Mouse (Mus musculus): ENCODE measurements around the gene Gm49391. TPM values are rescaled to one million over a fixed set of nuclear protein-coding genes. Genes with fewer than 3 reads are reported as not detected.
"Not testable (repeated sequence)": the region's sequence is repeated elsewhere in the genome, so short reads cannot be mapped to it uniquely, and the experiment has no call there.

Gm49391 gene
- polyA plus RNA-seq, 1 experiment, result 0.76 TPM

GRCm38 (mm10) chr13:60897328-60897727 is 39.0 kb downstream of the Gm49391 start, which contains the start of gene Ctla2b:
Ctla2b (minus strand) TSS chr13:60897447.
- Histone ChIP-seq H3K4me2 (ENCODE audit: low read depth) (no peak within 1 kb of the TSS), H3K79me2 (ENCODE audit: control insufficient read depth, insufficient read depth) (no peaks in the 10 kb centered on the region), H3K36me3 (ENCODE audit: control insufficient read depth, insufficient read depth) (no peaks in the 10 kb centered on the region), H3K4me3 (no peak within 1 kb of the TSS), H3ac (ENCODE audit: control insufficient read depth, insufficient read length) (no peak within 1 kb of the TSS), H3K27me3 (ENCODE audit: control insufficient read depth, insufficient read depth, insufficient read length) (no peaks in the 10 kb centered on the region)
- TF ChIP-seq POLR2AphosphoS2 (IDR thresholded peaks at IDR 0.05; ENCODE audit: insufficient read length, low read depth) (no peak), MYOD1 (IDR thresholded peaks at IDR 0.05; ENCODE audit: control insufficient read depth in 1 of 3, insufficient read length in 2 of 3, low read depth in 2 of 3) (no peak), POLR2A (IDR thresholded peaks at IDR 0.05; ENCODE audit: insufficient read length, low read depth) (no peak), USF1 (IDR thresholded peaks at IDR 0.05; ENCODE audit: low read depth) (no peak), SRF (IDR thresholded peaks at IDR 0.05; ENCODE audit: control insufficient read depth, insufficient read length, low read depth) (no peak), REST (IDR thresholded peaks at IDR 0.05; ENCODE audit: insufficient read depth, insufficient read length) (no peak), TCF12 (IDR thresholded peaks at IDR 0.05; ENCODE audit: insufficient read depth, poor library complexity, severe bottlenecking) (no peak), E2F4 (IDR thresholded peaks at IDR 0.05; ENCODE audit: insufficient read depth) (no peak), MAX (IDR thresholded peaks at IDR 0.05; ENCODE audit: low read depth) (no peak), MYOG (IDR thresholded peaks at IDR 0.05; ENCODE audit: control insufficient read depth in 1 of 3, insufficient read depth in 1 of 3, insufficient read length in 2 of 3, low read depth in 2 of 3) (no peak), TCF3 (IDR thresholded peaks at IDR 0.05; ENCODE audit: insufficient read length, low read depth) (no peak), CEBPB (IDR thresholded peaks at IDR 0.05; ENCODE audit: insufficient read depth, poor library complexity, severe bottlenecking) (no peak)

- H3ac ChIP-seq (ENCODE audit: control insufficient read depth, insufficient read length); H3K27me3 ChIP-seq (ENCODE audit: control insufficient read depth, insufficient read depth, insufficient read length); H3K4me2 ChIP-seq (ENCODE audit: low read depth); H3K4me3 ChIP-seq; H3K79me2 ChIP-seq (ENCODE audit: control insufficient read depth, insufficient read depth); H3K36me3 ChIP-seq (ENCODE audit: control insufficient read depth, insufficient read depth): not testable (repeated sequence)
Observed at GRCm38 (mm10) chr13:60896794-60897193, 39.6 kb downstream of the Gm49391 start, which contains the start of gene Gm49392. Gm49392 (minus strand) TSS chr13:60896894.

GRCm38 (mm10) chr13:60895406-60896160 is 40.8 kb downstream of the Gm49391 start:
- TF ChIP-seq MYOG (IDR thresholded peaks at IDR 0.05; ENCODE audit: control insufficient read depth in 1 of 3, insufficient read depth in 1 of 3, insufficient read length in 2 of 3, low read depth in 2 of 3), result no peak
- TF ChIP-seq MAX (IDR thresholded peaks at IDR 0.05; ENCODE audit: low read depth), result no peak
- TF ChIP-seq SRF (IDR thresholded peaks at IDR 0.05; ENCODE audit: control insufficient read depth, insufficient read length, low read depth), result no peak
- TF ChIP-seq CEBPB (IDR thresholded peaks at IDR 0.05; ENCODE audit: insufficient read depth, poor library complexity, severe bottlenecking), result no peak
- TF ChIP-seq TCF12 (IDR thresholded peaks at IDR 0.05; ENCODE audit: insufficient read depth, poor library complexity, severe bottlenecking), result no peak
- TF ChIP-seq TCF3 (IDR thresholded peaks at IDR 0.05; ENCODE audit: insufficient read length, low read depth), result no peak
- TF ChIP-seq POLR2A (IDR thresholded peaks at IDR 0.05; ENCODE audit: insufficient read length, low read depth), result no peak
- no peak for TF ChIP-seq REST (IDR thresholded peaks at IDR 0.05; ENCODE audit: insufficient read depth, insufficient read length)
- no peak for TF ChIP-seq POLR2AphosphoS2 (IDR thresholded peaks at IDR 0.05; ENCODE audit: insufficient read length, low read depth)
- TF ChIP-seq E2F4 (IDR thresholded peaks at IDR 0.05; ENCODE audit: insufficient read depth), result no peak
- TF ChIP-seq USF1 (IDR thresholded peaks at IDR 0.05; ENCODE audit: low read depth), result no peak
- no peak for TF ChIP-seq MYOD1 (IDR thresholded peaks at IDR 0.05; ENCODE audit: control insufficient read depth in 1 of 3, insufficient read length in 2 of 3, low read depth in 2 of 3)
- Histone ChIP-seq H3K4me3 (no peak overlapping the region), H3K36me3 (ENCODE audit: control insufficient read depth, insufficient read depth) (no peaks in the 10 kb centered on the region), H3K4me2 (ENCODE audit: low read depth) (no peak overlapping the region), H3K27me3 (ENCODE audit: control insufficient read depth, insufficient read depth, insufficient read length) (no peaks in the 10 kb centered on the region), H3ac (ENCODE audit: control insufficient read depth, insufficient read length) (no peak overlapping the region), H3K79me2 (ENCODE audit: control insufficient read depth, insufficient read depth) (no peaks in the 10 kb centered on the region)

GRCm38 (mm10) chr13:60892301-60892700 is 44.1 kb downstream of the Gm49391 start:
- Histone ChIP-seq H3K4me2 (ENCODE audit: low read depth) (no peak overlapping the region), H3K36me3 (ENCODE audit: control insufficient read depth, insufficient read depth) (no peaks in the 10 kb centered on the region), H3K79me2 (ENCODE audit: control insufficient read depth, insufficient read depth) (no peaks in the 10 kb centered on the region), H3K27me3 (ENCODE audit: control insufficient read depth, insufficient read depth, insufficient read length) (no peaks in the 10 kb centered on the region), H3ac (ENCODE audit: control insufficient read depth, insufficient read length) (no peak overlapping the region), H3K4me3 (no peak overlapping the region)
- TF ChIP-seq USF1 (IDR thresholded peaks at IDR 0.05; ENCODE audit: low read depth) (no peak), SRF (IDR thresholded peaks at IDR 0.05; ENCODE audit: control insufficient read depth, insufficient read length, low read depth) (no peak), MYOG (IDR thresholded peaks at IDR 0.05; ENCODE audit: control insufficient read depth in 1 of 3, insufficient read depth in 1 of 3, insufficient read length in 2 of 3, low read depth in 2 of 3) (no peak), E2F4 (IDR thresholded peaks at IDR 0.05; ENCODE audit: insufficient read depth) (no peak), TCF3 (IDR thresholded peaks at IDR 0.05; ENCODE audit: insufficient read length, low read depth) (no peak)

GRCm38 (mm10) chr13:60864281-60864680 is 72.1 kb downstream of the Gm49391 start, which contains the start of gene 4930486L24Rik:
4930486L24Rik (minus strand) TSS chr13:60864475.
- TF ChIP-seq MAX (IDR thresholded peaks at IDR 0.05; ENCODE audit: low read depth), result no peak
- TF ChIP-seq MYOG (IDR thresholded peaks at IDR 0.05; ENCODE audit: control insufficient read depth in 1 of 3, insufficient read depth in 1 of 3, insufficient read length in 2 of 3, low read depth in 2 of 3), result no peak
- no peak for TF ChIP-seq REST (IDR thresholded peaks at IDR 0.05; ENCODE audit: insufficient read depth, insufficient read length)
- no peak for TF ChIP-seq CEBPB (IDR thresholded peaks at IDR 0.05; ENCODE audit: insufficient read depth, poor library complexity, severe bottlenecking)
- TF ChIP-seq USF1 (IDR thresholded peaks at IDR 0.05; ENCODE audit: low read depth), result no peak
- TF ChIP-seq SRF (IDR thresholded peaks at IDR 0.05; ENCODE audit: control insufficient read depth, insufficient read length, low read depth), result no peak
- Histone ChIP-seq H3K4me3 (no peak within 1 kb of the TSS), H3ac (ENCODE audit: control insufficient read depth, insufficient read length) (no peak within 1 kb of the TSS), H3K27me3 (ENCODE audit: control insufficient read depth, insufficient read depth, insufficient read length) (no peaks in the 10 kb centered on the region), H3K4me2 (ENCODE audit: low read depth) (no peak within 1 kb of the TSS), H3K79me2 (ENCODE audit: control insufficient read depth, insufficient read depth) (no peaks in the 10 kb centered on the region), H3K36me3 (ENCODE audit: control insufficient read depth, insufficient read depth) (no peaks in the 10 kb centered on the region)
